Mouse (Mus musculus) liver, embryonic 14.5 days (tissue): ENCODE data around the gene Fbxw27.

Experiments used
- CTCF ChIP-seq: IDR thresholded peaks from 2 replicates; pipeline ENCODE4 v1.5.1; 2016; ENCODE audit warnings: antibody characterized with exemption, low read depth, control low read depth
- EP300 ChIP-seq: IDR thresholded peaks from 2 replicates; pipeline ENCODE4 v1.6.1; 2016; ENCODE audit warnings: antibody characterized with exemption, low read depth

GRCm38 (mm10) chr9:109795221-109795620 is 4.8 kb upstream of the Fbxw27 start:
- TF ChIP-seq CTCF = no peak
- TF ChIP-seq EP300 = no peak
